Mouse (Mus musculus): ENCODE measurements at regions not wholly inside any gene's neighbourhood (a gene's known extent, or its start where the extent isn't known, plus 50 kb on each side); places are given as distances from the start of the nearest gene placed in this dataset.

DNA sequence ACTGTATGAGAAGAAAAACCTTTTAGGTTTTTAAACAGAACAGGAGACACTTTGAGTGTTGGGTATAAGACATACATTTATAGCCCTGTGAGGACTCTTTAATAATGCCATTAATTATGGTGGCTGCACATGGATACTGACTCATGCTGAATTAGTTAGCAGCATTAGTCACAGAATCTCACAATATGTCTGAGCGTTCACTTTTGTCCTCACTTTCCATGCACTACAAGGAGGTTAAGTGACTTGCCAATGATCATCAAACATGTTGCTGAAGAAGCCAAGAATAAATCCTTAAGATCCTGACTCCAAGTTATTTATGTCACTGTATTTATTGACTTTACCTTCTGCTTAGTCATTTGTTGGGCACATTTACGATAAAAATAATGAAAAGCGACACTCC, 105.6 kb upstream of the Atxn7l3b start:
- TF ChIP-seq CTCF (IDR thresholded peaks at IDR 0.05), result no peak
- Histone ChIP-seq H3K4me3 (no peak overlapping the region), H3K27ac (no peak overlapping the region)
- no peak for DNase-seq
- intact Hi-C loops (cut with DNase I), result no loop called here

DNA sequence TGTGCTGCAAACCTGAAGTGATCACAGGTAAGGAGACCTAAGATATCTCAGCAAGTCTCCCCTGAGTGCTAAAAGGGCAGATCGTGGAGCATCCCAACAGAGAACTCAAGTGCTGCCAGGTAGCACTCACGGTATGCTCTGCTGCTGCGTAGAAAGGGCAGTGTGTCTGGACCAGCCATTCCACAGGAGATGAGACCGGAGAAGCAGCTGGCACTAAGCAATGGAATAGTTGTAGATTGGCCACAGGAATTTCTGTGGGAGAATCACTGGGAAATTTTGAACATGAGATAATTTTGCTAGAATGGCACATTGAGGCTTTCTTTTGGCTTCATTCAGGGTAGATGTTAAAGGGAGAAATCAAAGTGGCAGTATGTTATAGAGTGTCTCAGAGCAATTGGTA, 104.1 kb upstream of the Atxn7l3b start:
- intact Hi-C loops (cut with DNase I), result no loop called here
- TF ChIP-seq CTCF (IDR thresholded peaks at IDR 0.05), result no peak
- Histone ChIP-seq H3K27ac (no peak overlapping the region), H3K4me3 (no peak overlapping the region)
- DNase-seq, result no peak

DNA sequence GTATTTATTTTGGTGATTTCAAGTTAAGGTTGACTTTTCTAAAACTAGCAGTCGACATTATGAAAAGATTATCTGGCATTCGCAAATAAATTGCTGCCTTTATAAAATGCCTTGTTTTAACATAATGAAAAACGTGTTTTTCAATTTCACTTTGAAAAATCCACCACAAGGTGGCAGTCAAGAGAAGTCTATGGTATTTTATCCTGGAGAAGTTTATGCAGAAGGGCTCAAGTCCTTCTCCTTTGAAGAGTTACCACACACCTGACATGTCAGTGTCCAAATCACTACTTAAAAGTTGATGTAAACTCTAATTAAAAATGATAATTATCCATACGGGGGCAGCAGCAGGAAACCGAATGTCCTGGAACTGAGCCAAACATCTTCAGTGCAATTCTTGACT, 98.5 kb upstream of the Atxn7l3b start:
- Histone ChIP-seq H3K4me3 (no peak overlapping the region), H3K27ac (no peak overlapping the region)
- intact Hi-C loops (cut with DNase I), result no loop called here
- peak; percentile 60 for TF ChIP-seq CTCF (IDR thresholded peaks at IDR 0.05)
- DNase-seq, result no peak

DNA sequence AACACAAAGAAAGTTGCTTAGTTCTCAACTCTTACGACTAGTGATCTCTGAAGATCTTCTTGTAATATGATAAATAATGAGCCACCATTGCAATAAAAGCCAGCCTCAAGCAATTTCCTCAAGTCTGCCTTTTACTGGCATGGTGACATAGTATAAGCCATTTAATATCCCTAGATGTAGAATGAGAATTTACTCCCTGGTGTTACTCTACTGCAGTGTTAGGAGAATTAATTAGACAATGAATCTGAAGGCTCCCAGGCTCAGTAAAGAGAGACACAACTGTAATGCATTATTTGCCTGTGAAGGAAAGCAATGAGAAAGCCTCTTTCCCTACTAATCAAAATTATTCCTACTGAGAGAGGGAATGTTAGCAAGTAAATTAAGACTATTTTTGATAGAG, 95.8 kb upstream of the Atxn7l3b start:
- Histone ChIP-seq H3K27ac (no peak overlapping the region), H3K4me3 (no peak overlapping the region)
- intact Hi-C loops (cut with DNase I), result no loop called here
- TF ChIP-seq CTCF (IDR thresholded peaks at IDR 0.05), result no peak
- no peak for DNase-seq

DNA sequence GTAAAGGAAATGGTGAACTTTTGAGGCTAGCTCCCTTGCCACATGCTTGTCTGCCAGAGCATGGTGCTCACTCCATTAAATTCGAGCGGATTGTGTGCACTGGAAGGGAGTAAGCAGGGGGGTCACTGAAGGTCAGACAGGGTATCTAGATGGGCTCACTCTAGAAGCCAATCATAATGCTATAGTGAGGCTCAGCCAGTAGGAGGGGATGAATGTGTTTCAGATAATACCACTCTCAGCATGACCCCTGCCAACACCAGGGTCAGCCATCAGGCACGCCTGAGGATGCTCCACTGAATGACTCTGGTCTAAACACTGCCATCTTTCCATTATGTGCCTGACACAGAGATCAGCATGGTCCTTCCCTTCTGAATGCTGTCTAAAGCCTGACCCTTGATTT, 80.3 kb upstream of the Atxn7l3b start:
- TF ChIP-seq CTCF (IDR thresholded peaks at IDR 0.05), result no peak
- intact Hi-C loops (cut with DNase I), result no loop called here
- no peak for DNase-seq
- no peak overlapping the region for H3K4me3 ChIP-seq
- H3K27ac ChIP-seq, result no peak overlapping the region

DNA sequence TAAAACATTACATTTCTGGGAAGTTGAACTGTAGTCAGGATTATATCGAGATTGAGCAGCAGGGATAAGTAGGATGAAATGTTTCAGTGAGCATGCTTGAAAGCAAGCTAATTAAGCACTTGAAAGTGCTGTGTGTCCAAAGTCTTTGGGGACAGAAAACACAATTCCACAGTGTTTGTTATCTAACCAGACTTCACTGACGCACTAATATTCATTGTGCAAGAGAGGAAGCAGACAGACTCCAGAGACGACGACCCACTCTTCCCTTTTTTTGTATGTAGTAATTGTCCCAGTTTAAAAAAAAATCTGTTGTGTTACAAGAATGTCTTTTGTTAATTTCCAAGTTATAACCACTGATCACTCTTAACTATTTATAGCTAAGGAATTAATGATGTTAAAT, 61.9 kb upstream of the Atxn7l3b start:
- Histone ChIP-seq H3K27ac (no peak overlapping the region), H3K4me3 (no peak overlapping the region)
- intact Hi-C loops (cut with DNase I), result no loop called here
- TF ChIP-seq CTCF (IDR thresholded peaks at IDR 0.05), result no peak
- DNase-seq, result no peak

DNA sequence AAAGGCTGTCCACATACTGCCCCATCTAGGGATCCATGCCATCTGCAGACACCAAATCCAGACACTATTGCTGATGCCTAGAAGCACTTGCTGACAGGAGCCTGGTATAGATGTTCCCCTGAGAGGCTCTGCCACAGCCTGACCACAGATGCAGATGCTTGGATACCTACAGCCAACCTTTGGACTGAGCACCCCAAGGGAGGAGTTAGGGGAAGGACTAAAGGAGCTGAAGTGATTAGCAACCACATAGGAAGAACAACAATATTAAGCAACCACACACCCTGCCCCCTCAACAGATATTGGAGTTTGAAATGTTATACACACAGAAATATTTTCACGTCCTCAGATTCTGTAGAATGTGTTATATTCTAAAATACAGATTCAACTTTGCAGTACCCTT, 53.9 kb upstream of the Atxn7l3b start:
- DNase-seq, result no peak
- intact Hi-C loops (cut with DNase I), result no loop called here
- Histone ChIP-seq H3K4me3 (no peak overlapping the region), H3K27ac (no peak overlapping the region)
- TF ChIP-seq CTCF (IDR thresholded peaks at IDR 0.05), result no peak

Data from gastrocnemius, adult 2 months (tissue).